Mouse (Mus musculus): ENCODE data around the gene Fmnl2.

- TF ChIP-seq EP300 (optimal IDR thresholded peaks at IDR 0.05) (no peak), CTCF (IDR thresholded peaks at IDR 0.05; ENCODE audit: low read depth) (no peak)
Observed at GRCm38 (mm10) chr2:53173966-53174365, 316.3 kb downstream of the Fmnl2 start.
